ENCODE assay signal across 12 mouse cellular contexts in the genomic region with DNA sequence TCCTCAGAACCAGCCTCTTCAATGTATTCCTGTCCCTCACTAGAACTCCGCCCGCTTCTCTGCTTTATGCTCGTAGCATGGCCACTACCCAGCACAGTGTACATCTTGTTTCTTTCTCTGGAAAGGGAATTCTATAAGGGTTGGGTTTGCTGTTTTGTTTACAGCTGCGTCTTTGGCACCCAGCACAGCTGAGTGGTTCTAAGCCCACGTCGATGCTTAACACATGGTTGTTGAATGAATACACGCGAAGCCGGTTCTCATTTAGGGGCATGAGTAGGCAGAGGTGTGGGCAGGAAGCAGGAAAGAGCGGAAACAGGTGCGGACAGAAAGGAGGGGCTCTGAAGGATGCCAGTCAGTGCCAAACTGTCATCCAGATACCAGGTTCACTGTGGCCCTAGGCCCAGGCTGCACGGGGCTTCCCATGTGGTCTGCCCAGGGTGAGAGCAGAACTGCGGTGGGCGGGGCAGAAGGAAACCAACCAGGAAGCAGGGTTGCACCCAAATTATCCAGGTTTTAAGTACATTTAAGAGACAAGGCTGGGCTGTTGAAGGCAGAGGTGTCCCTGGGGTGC. TPM values are rescaled to one million over a fixed set of nuclear protein-coding genes. Genes with fewer than 3 reads are reported as not detected.
A peak's percentile ranks its signal among the peaks of the same experiment; 100 is the strongest.
DNase-seq lines count a peak whose midpoint lies in the region; ATAC-seq lines count a peak whose summit lies in the region.
"Had no signal": no experiment of that assay in that cellular context is flagged by ENCODE, and none has a peak within 500 bp of the region (broad histone marks: within the 10 kb centered on the region; RNA-seq: fewer than 3 reads in every experiment).

No protein-coding gene starts in this region.

- no peak for ATAC-seq in neural tube, embryonic 11.5 days (ENCODE audit: insufficient read depth, low FRiP score, low TSS enrichment)
- ATAC-seq in forebrain, embryonic 16.5 days, result peak; percentile 19; the same call in 1 of the 2 replicates

- H3K36me3 ChIP-seq in neural tube, embryonic 11.5 days (ENCODE audit: control insufficient read depth, insufficient read depth, low read length), result no peaks in the 10 kb centered on the region
- H3K36me3 ChIP-seq in forebrain, embryonic 16.5 days (ENCODE audit: control insufficient read depth, insufficient read depth), result no peaks in the 10 kb centered on the region

- no peak overlapping the region for H3K27ac ChIP-seq in neural tube, embryonic 11.5 days (ENCODE audit: low read depth, low read length)
- no peak overlapping the region for H3K27ac ChIP-seq in forebrain, embryonic 16.5 days (ENCODE audit: low read length)
- H3K27ac ChIP-seq: kidney, postnatal 0 days; liver, embryonic 14.5 days had no signal

- no peak overlapping the region for H3K4me3 ChIP-seq in neural tube, embryonic 11.5 days (ENCODE audit: low read depth, low read length)
- H3K4me3 ChIP-seq in forebrain, embryonic 16.5 days (replicated peaks; ENCODE audit: low read length), result no peak overlapping the region

- H3K9me3 ChIP-seq in neural tube, embryonic 11.5 days (ENCODE audit: control insufficient read depth, low read length), result no peaks in the 10 kb centered on the region
- H3K9me3 ChIP-seq in forebrain, embryonic 16.5 days (ENCODE audit: control insufficient read depth, low read length), result no peaks in the 10 kb centered on the region

- H3K4me2 ChIP-seq in neural tube, embryonic 11.5 days (ENCODE audit: low read depth), result peak overlapping the region; percentile 55
- H3K4me2 ChIP-seq in forebrain, embryonic 16.5 days (ENCODE audit: low read length), result no peak overlapping the region

- 73% methylated on average over 14 of the region's 14 CpGs for WGBS in neural tube, embryonic 11.5 days
- WGBS in forebrain, embryonic 16.5 days, result 76% methylated on average over 14 of the region's 14 CpGs

- H3K27me3 ChIP-seq in neural tube, embryonic 11.5 days (ENCODE audit: control insufficient read depth, insufficient read depth, low read length), result 0 out of 2 replicates have a peak, but pooled peaks cover 7% of the 10 kb centered on the region
- 0 out of 2 replicates have a peak, but pooled peaks cover 2% of the 10 kb centered on the region for H3K27me3 ChIP-seq in forebrain, embryonic 16.5 days (replicated peaks; ENCODE audit: control insufficient read depth, insufficient read depth, low read length)

- H3K4me1 ChIP-seq in neural tube, embryonic 11.5 days (ENCODE audit: control insufficient read depth, insufficient read depth, low read length), result peaks cover 4% of the 10 kb centered on the region; the same call in 1 of the 2 replicates
- peaks cover 16% of the 10 kb centered on the region for H3K4me1 ChIP-seq in forebrain, embryonic 16.5 days (replicated peaks; ENCODE audit: control insufficient read depth, insufficient read depth, low read length)

- H3K9ac ChIP-seq in neural tube, embryonic 11.5 days (ENCODE audit: low read length), result no peak overlapping the region
- H3K9ac ChIP-seq in forebrain, embryonic 16.5 days (replicated peaks; ENCODE audit: low read depth, low read length), result no peak overlapping the region
- H3K9ac ChIP-seq: liver, embryonic 14.5 days had no signal

- no peak for DNase-seq in neural tube, embryonic 11.5 days (ENCODE audit: low spot score)
- DNase-seq in neural tube, embryonic 10.5 days (ENCODE audit: extremely low spot score, low spot score), result no peak
- peak; percentile 18 for DNase-seq in induced T-regulatory cell, adult 2 months (ENCODE audit: low read depth)
- DNase-seq in right cerebral cortex, postnatal 36 days (ENCODE audit: low spot score in 2 of 2), result peak; percentile 29 to 34
- no peak for DNase-seq in lung, postnatal 25 days (ENCODE audit: low spot score)
- DNase-seq in layer of hippocampus, adult 18-20 months (ENCODE audit: low spot score in 2 of 2), result no peak
- DNase-seq: gastrocnemius, postnatal 36 days; heart, postnatal 10 days; thymus, postnatal 36 days had no signal

RNA-seq across cellular contexts. Expression of a gene that starts 1.0 kb away (rescaled TPM):
- 26.4 and 29.0 TPM in 2 replicates for polyA plus RNA-seq in neural tube, embryonic 11.5 days (2014; fragmentation: Nextera tagmentation; extraction: Ambion mirVana)
- 97.7 and 118 TPM in 2 replicates for polyA plus RNA-seq in forebrain, embryonic 16.5 days (2015; fragmentation: Nextera tagmentation; extraction: Ambion mirVana)
- total RNA-seq in layer of hippocampus, adult 18-20 months (2021), result 100 to 1,000 TPM; 123 to 138 TPM
- total RNA-seq: gastrocnemius, postnatal 36 days; heart, postnatal 10 days had no signal

Comparison
In these comparisons a context has a peak if more than half of its experiments do, and no peak if none do; other contexts are left out.
1. DNase-seq: peak in induced T-regulatory cell, adult 2 months (single experiment) and right cerebral cortex, postnatal 36 days (2 of 2); none in neural tube, embryonic 11.5 days (single experiment), neural tube, embryonic 10.5 days (single experiment), lung, postnatal 25 days (single experiment) and layer of hippocampus, adult 18-20 months (0 of 2).